Mouse (Mus musculus) midbrain, embryonic 16.5 days (tissue): ENCODE data around the gene Rbp1. TPM values are rescaled to one million over a fixed set of nuclear protein-coding genes. Genes with fewer than 3 reads are reported as not detected.
A peak's percentile ranks its signal among the peaks of the same experiment; 100 is the strongest.

Experiments
- ATAC-seq: fragments of 200-750 bp; cut with Nextera tagmentation; 2 replicates; pipeline ENCODE4 v1.8.0; 2017; ENCODE audit warnings: moderate TSS enrichment
- H3K27ac ChIP-seq: fragments of 300-500 bp; sonication (generic); 2 replicates; pipeline ENCODE4 v1.5.1; 2014; ENCODE audit warnings: mild to moderate bottlenecking, low read length, mixed read lengths
- H3K27me3 ChIP-seq: fragments of 300-500 bp; sonication (generic); 2 replicates; pipeline ENCODE4 v1.6.1; 2014; ENCODE audit warnings: low read depth, low read length, mixed read lengths; ENCODE audit not compliant: control insufficient read depth, insufficient read depth
- H3K36me3 ChIP-seq: fragments of 300-500 bp; sonication (generic); 2 replicates; pipeline ENCODE4 v1.6.1; 2014; ENCODE audit warnings: mild to moderate bottlenecking, low read length, moderate library complexity, mixed read lengths; ENCODE audit not compliant: control insufficient read depth, insufficient read depth
- H3K4me1 ChIP-seq: fragments of 300-500 bp; sonication (generic); 2 replicates; pipeline ENCODE4 v1.6.1; 2014; ENCODE audit warnings: mild to moderate bottlenecking, low read length, mixed read lengths; ENCODE audit not compliant: control insufficient read depth, insufficient read depth
- H3K4me2 ChIP-seq: fragments of 300-500 bp; sonication (generic); 2 replicates; pipeline ENCODE4 v1.6.1; 2014; ENCODE audit warnings: mild to moderate bottlenecking, low read length, mixed read lengths
- H3K4me3 ChIP-seq: fragments of 300-500 bp; sonication (generic); 2 replicates; pipeline ENCODE4 v1.5.1; 2014; ENCODE audit warnings: low read depth, mild to moderate bottlenecking, low read length, moderate library complexity, mixed read lengths
- H3K9ac ChIP-seq: fragments of 300-500 bp; sonication (generic); 2 replicates; pipeline ENCODE4 v1.6.1; 2014; ENCODE audit warnings: low read depth, low read length, mixed read lengths
- H3K9me3 ChIP-seq: fragments of 300-500 bp; sonication (generic); replicated peaks from 2 replicates; pipeline ENCODE4 v1.6.1; 2014; ENCODE audit warnings: mild to moderate bottlenecking, low read length, mixed read lengths; ENCODE audit not compliant: control insufficient read depth, poor library complexity, severe bottlenecking
- WGBS: fragments of 180-500 bp; shearing (Covaris S2); extraction: QIAGEN DNeasy Blood & Tissue Kit; methylation state at CpG from one replicate; pipeline ENCODE4 v1.1.7; 2014; 5-methylcytosine and 5-hydroxymethylcytosine counted together
- polyA plus RNA-seq: library from polyadenylated mRNA; unstranded; fragments of >200 nt; fragmentation: Nextera tagmentation; extraction: Ambion mirVana; gene quantifications from 2 replicates; pipeline ENCODE4 v1.2.1, GENCODE M21; 2015

Gene Rbp1
- polyA plus RNA-seq, 1 experiment from 2014 or later = 20.1 TPM

- WGBS = 90% methylated on average over 1 of the region's 1 CpGs
- no peak overlapping the region for H3K4me3 ChIP-seq
- ATAC-seq = no peak
- peaks cover 14% of the 10 kb centered on the region for H3K4me1 ChIP-seq
- H3K27me3 ChIP-seq = no peaks in the 10 kb centered on the region
- H3K4me2 ChIP-seq = no peak overlapping the region
- H3K27ac ChIP-seq = no peak overlapping the region
- no peaks in the 10 kb centered on the region; the same call in 1 of the 2 replicates for H3K9me3 ChIP-seq
- H3K9ac ChIP-seq = no peak overlapping the region
- no peaks in the 10 kb centered on the region for H3K36me3 ChIP-seq
These were observed 2.1 kb upstream of the Rbp1 start for GRCm38 (mm10) chr9:98420666-98421065.

- H3K27ac ChIP-seq = no peak overlapping the region
- no peak overlapping the region for H3K4me3 ChIP-seq
- ATAC-seq = no peak
- no peaks in the 10 kb centered on the region for H3K36me3 ChIP-seq
- no peak overlapping the region for H3K9ac ChIP-seq
- H3K4me1 ChIP-seq = peaks cover 14% of the 10 kb centered on the region
- H3K9me3 ChIP-seq = no peaks in the 10 kb centered on the region; the same call in 1 of the 2 replicates
- no peak overlapping the region for H3K4me2 ChIP-seq
- 68% methylated on average over 3 of the region's 3 CpGs for WGBS
- no peaks in the 10 kb centered on the region; the same call in none of the 2 replicates for H3K27me3 ChIP-seq
These were observed 858 bp upstream of the Rbp1 start for GRCm38 (mm10) chr9:98421903-98422302.

GRCm38 (mm10) chr9:98423691-98424090, 930 bp downstream of the Rbp1 start:
- Histone ChIP-seq H3K36me3 (no peaks in the 10 kb centered on the region), H3K9me3 (no peaks in the 10 kb centered on the region), H3K9ac (no peak overlapping the region), H3K4me1 (peaks cover 14% of the 10 kb centered on the region), H3K27ac (no peak overlapping the region), H3K27me3 (no peaks in the 10 kb centered on the region; the same call in none of the 2 replicates), H3K4me3 (no peak overlapping the region), H3K4me2 (peak overlapping the region; percentile 3; the same call in 1 of the 2 replicates)
- 17% methylated on average over 4 of the region's 4 CpGs for WGBS
- ATAC-seq = 0 out of 2 replicates have a peak, but pooled peaks have one; percentile 15

DNA sequence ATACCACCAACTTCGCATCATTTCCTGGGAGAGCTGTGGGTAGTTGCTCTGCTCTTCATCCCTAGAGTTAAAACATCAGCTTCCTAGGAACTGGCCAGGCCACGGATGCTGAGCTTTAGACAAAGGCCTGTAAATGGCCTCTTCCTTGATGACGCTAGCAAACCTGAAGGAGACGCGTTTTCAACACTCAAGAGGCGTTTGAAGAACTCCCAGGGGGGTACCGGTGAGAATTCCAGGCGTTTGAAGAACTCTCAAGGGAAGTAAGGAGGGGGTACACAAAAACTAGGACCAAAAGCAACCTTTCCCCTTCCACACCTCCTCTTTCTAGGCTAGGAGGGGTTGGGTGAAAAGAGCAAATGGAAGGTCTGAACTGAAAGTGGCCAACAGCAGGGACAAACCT, 1.5 kb downstream of the Rbp1 start:
- peak overlapping the region; percentile 50 for H3K4me3 ChIP-seq
- 0 out of 2 replicates have a peak, but pooled peaks have one; percentile 14 for ATAC-seq
- peak overlapping the region; percentile 85 for H3K4me2 ChIP-seq
- peak overlapping the region; percentile 67 for H3K9ac ChIP-seq
- 5% methylated on average over 8 of the region's 8 CpGs for WGBS
- H3K36me3 ChIP-seq = no peaks in the 10 kb centered on the region
- H3K4me1 ChIP-seq = peaks cover 14% of the 10 kb centered on the region
- no peak overlapping the region for H3K27ac ChIP-seq
- H3K27me3 ChIP-seq = no peaks in the 10 kb centered on the region; the same call in none of the 2 replicates
- H3K9me3 ChIP-seq = no peaks in the 10 kb centered on the region

GRCm38 (mm10) chr9:98424725-98425210, 2.0 kb downstream of the Rbp1 start:
- H3K9me3 ChIP-seq = no peaks in the 10 kb centered on the region
- H3K4me3 ChIP-seq = peak overlapping the region; percentile 50
- peak overlapping the region; percentile 67 for H3K9ac ChIP-seq
- H3K27me3 ChIP-seq = no peaks in the 10 kb centered on the region; the same call in none of the 2 replicates
- peaks cover 14% of the 10 kb centered on the region for H3K4me1 ChIP-seq
- under 1% methylated on average over 39 of the region's 42 CpGs for WGBS
- peak; percentile 56 for ATAC-seq
- no peaks in the 10 kb centered on the region for H3K36me3 ChIP-seq
- H3K27ac ChIP-seq = no peak overlapping the region
- peak overlapping the region; percentile 85 for H3K4me2 ChIP-seq

- 11% methylated on average over 19 of the region's 19 CpGs for WGBS
- Histone ChIP-seq H3K9ac (no peak overlapping the region), H3K4me2 (peak overlapping the region; percentile 85), H3K27me3 (no peaks in the 10 kb centered on the region; the same call in none of the 2 replicates), H3K4me3 (peak overlapping the region; percentile 50), H3K9me3 (no peaks in the 10 kb centered on the region), H3K36me3 (no peaks in the 10 kb centered on the region), H3K27ac (no peak overlapping the region), H3K4me1 (peaks cover 14% of the 10 kb centered on the region)
- ATAC-seq = peak; percentile 43; the same call in 1 of the 2 replicates
These were observed 2.7 kb downstream of the Rbp1 start for GRCm38 (mm10) chr9:98425351-98425880.

GRCm38 (mm10) chr9:98427906-98428517, 5.3 kb downstream of the Rbp1 start:
- no peak for ATAC-seq
- H3K9me3 ChIP-seq = no peaks in the 10 kb centered on the region
- no peaks in the 10 kb centered on the region for H3K36me3 ChIP-seq
- H3K27me3 ChIP-seq = no peaks in the 10 kb centered on the region; the same call in none of the 2 replicates
- H3K9ac ChIP-seq = no peak overlapping the region
- H3K4me1 ChIP-seq = peaks cover 14% of the 10 kb centered on the region
- no peak overlapping the region for H3K27ac ChIP-seq
- WGBS = 66% methylated on average over 4 of the region's 4 CpGs
- H3K4me2 ChIP-seq = no peak overlapping the region
- no peak overlapping the region for H3K4me3 ChIP-seq

DNA sequence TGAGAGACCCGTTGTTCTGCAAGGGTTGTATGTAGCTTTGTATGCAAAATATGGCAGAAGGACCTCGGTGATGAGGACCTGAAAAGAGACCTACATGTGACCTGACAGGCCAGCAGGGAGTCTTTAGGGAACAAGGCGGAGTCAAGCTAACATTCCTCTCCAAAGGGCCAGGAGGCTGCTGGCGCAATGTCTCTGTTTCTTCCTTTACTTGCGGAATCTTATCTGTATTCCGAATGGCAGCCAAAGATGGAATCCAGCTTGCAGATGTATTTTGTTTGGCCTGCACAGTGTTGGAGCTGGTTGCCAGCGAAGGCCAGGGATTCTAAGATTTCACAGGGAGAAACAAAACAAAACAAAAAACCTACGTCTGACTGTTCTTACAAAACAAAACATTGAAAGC, 6.0 kb downstream of the Rbp1 start:
- Histone ChIP-seq H3K4me3 (no peak overlapping the region), H3K36me3 (no peaks in the 10 kb centered on the region), H3K27ac (no peak overlapping the region), H3K9ac (no peak overlapping the region), H3K4me2 (no peak overlapping the region), H3K4me1 (peaks cover 11% of the 10 kb centered on the region), H3K27me3 (no peaks in the 10 kb centered on the region; the same call in none of the 2 replicates), H3K9me3 (no peaks in the 10 kb centered on the region)
- ATAC-seq = no peak
- WGBS = 71% methylated on average over 8 of the region's 8 CpGs

DNA sequence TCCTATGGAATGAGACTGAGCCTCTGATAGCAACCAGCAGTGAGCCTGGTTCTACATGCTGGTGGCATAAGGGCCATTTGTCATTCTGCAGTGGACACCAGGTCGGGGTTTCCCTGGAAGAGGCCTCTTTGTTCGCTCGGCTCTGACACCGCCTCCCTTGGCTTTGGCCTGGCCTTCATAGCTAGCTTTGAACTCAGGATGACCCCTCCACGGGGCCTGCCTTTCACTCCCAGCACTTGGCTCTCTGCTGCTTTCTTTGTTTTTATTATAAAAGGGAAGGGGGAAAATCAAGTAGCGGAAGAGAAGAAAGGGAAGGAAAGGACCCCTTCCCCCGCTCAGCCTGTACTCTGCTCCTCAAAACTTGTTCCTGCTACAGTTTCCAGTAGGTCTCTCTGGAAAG, 7.0 kb downstream of the Rbp1 start:
- no peak overlapping the region for H3K4me3 ChIP-seq
- H3K4me1 ChIP-seq = peaks cover 2% of the 10 kb centered on the region; the same call in 1 of the 2 replicates
- H3K9ac ChIP-seq = no peak overlapping the region
- no peak for ATAC-seq
- H3K27ac ChIP-seq = no peak overlapping the region
- H3K27me3 ChIP-seq = no peaks in the 10 kb centered on the region; the same call in none of the 2 replicates
- no peaks in the 10 kb centered on the region for H3K36me3 ChIP-seq
- H3K9me3 ChIP-seq = no peaks in the 10 kb centered on the region
- 13% methylated on average over 7 of the region's 7 CpGs for WGBS
- no peak overlapping the region for H3K4me2 ChIP-seq
